Mouse (Mus musculus) lung, adult 2 months (tissue): ENCODE results near the gene Calm1.

Experiments used
- CTCF ChIP-seq: fragments of 200-500 bp; IDR thresholded peaks from 2 replicates; pipeline ENCODE4 v1.5.1; 2011; ENCODE audit warnings: mild to moderate bottlenecking, low read length, control low read depth; ENCODE audit not compliant: insufficient read depth
- POLR2A ChIP-seq: fragments of 200-500 bp; IDR thresholded peaks from 2 replicates; pipeline ENCODE4 v1.6.1; 2011; ENCODE audit warnings: low read depth, mild to moderate bottlenecking, control low read depth, low read length, borderline replicate concordance; ENCODE audit errors: extremely low read depth

DNA sequence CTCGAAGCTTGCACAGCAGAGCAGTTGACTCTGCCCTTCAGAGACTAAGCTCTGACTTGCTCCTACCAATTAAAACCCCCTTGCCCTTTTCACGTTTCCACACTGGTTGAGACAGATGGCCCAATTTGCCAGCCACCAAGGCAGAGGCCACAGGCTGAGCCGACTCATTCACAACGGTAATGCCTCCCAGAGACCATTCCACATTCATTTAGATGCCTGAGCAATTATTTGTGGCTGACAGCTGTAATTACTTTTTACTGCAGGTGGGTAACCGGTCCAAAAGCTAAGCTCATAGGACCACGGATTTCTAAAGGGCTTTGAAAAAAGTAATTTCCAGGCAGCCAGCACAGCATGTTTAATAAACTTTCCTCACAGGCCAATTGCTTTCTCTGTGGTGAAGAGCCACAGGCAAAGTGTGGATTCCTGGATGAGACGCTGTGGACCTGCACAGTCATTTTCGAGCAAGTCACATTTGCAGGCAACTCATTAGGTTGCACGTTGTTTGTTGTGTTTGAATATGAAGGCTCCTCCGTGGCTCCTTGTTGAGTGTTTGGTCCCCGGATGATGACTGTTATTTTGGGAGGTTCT, 22.7 kb upstream of the Calm1 start:
- TF ChIP-seq CTCF = no peak
- TF ChIP-seq POLR2A = no peak
